Mouse (Mus musculus) inflammation-experienced regulatory T-cells, adult 6 months (primary cell): ENCODE data around the gene 1700007K13Rik. TPM values are rescaled to one million over a fixed set of nuclear protein-coding genes. Genes with fewer than 3 reads are reported as not detected.
"Not testable (repeated sequence)": the region's sequence is repeated elsewhere in the genome, so short reads cannot be mapped to it uniquely, and the experiment has no call there.

Source experiments
- ATAC-seq: one replicate; pipeline ENCODE4 v1.8.0; 2017
- polyA plus RNA-seq, 3 experiments: library from polyadenylated mRNA; unstranded; fragments of 100-300 nt; shearing (Covaris generic); gene quantifications; one replicate each; pipeline ENCODE4 v1.2.1; 2017

The 1700007K13Rik gene
- under 1 TPM in 1 of 3 experiments, not detected in 2; 0.52 TPM for polyA plus RNA-seq

- peak; percentile 89 for ATAC-seq
Observed at GRCm38 (mm10) chr2:28465836-28466518, at the start of gene 1700007K13Rik. TSS of gene 1700007K13Rik (minus strand) at chr2:28466332.

- ATAC-seq: peak; percentile 22
Observed at GRCm38 (mm10) chr2:28514489-28514888, 48.4 kb upstream of the 1700007K13Rik start.

GRCm38 (mm10) chr2:28513431-28514370, 47.6 kb upstream of the 1700007K13Rik start:
- ATAC-seq: no peak

- no peak for ATAC-seq
Observed at GRCm38 (mm10) chr2:28512798-28513401, 46.8 kb upstream of the 1700007K13Rik start, which contains the start of gene Ralgds. TSS of gene Ralgds (plus strand) at chr2:28513125.

GRCm38 (mm10) chr2:28511600-28511999, 45.5 kb upstream of the 1700007K13Rik start:
- ATAC-seq: not testable (repeated sequence)

GRCm38 (mm10) chr2:28506291-28506690, 40.2 kb upstream of the 1700007K13Rik start:
- no peak for ATAC-seq

- ATAC-seq: no peak
Observed at GRCm38 (mm10) chr2:28505795-28506194, 39.7 kb upstream of the 1700007K13Rik start, which contains the start of gene Gm10134. TSS of gene Gm10134 (plus strand) at chr2:28506095.

- no peak for ATAC-seq
Observed at GRCm38 (mm10) chr2:28504676-28505075, 38.5 kb upstream of the 1700007K13Rik start.

- ATAC-seq: no peak
Observed at GRCm38 (mm10) chr2:28502987-28503386, 36.9 kb upstream of the 1700007K13Rik start.

GRCm38 (mm10) chr2:28498431-28498830, 32.3 kb upstream of the 1700007K13Rik start:
- ATAC-seq: no peak

GRCm38 (mm10) chr2:28497561-28497960, 31.4 kb upstream of the 1700007K13Rik start:
- ATAC-seq: no peak

- no peak for ATAC-seq
Observed at GRCm38 (mm10) chr2:28496671-28497070, 30.5 kb upstream of the 1700007K13Rik start, which contains the start of gene Gbgt1. TSS of gene Gbgt1 (plus strand) at chr2:28496891.

- no peak for ATAC-seq
Observed at GRCm38 (mm10) chr2:28495801-28496595, 29.9 kb upstream of the 1700007K13Rik start.

GRCm38 (mm10) chr2:28495207-28495756, 29.1 kb upstream of the 1700007K13Rik start:
- no peak for ATAC-seq

- ATAC-seq: no peak
Observed at GRCm38 (mm10) chr2:28494521-28494920, 28.4 kb upstream of the 1700007K13Rik start.

- no peak for ATAC-seq
Observed at GRCm38 (mm10) chr2:28483861-28484260, 17.7 kb upstream of the 1700007K13Rik start.

GRCm38 (mm10) chr2:28479208-28480204, 13.4 kb upstream of the 1700007K13Rik start:
- no peak for ATAC-seq

- ATAC-seq: not testable (repeated sequence)
Observed at GRCm38 (mm10) chr2:28477993-28478392, 11.9 kb upstream of the 1700007K13Rik start.

- not testable (repeated sequence) for ATAC-seq
Observed at GRCm38 (mm10) chr2:28472011-28472410, 5.9 kb upstream of the 1700007K13Rik start.

- ATAC-seq: no peak
Observed at GRCm38 (mm10) chr2:28470591-28470990, 4.5 kb upstream of the 1700007K13Rik start.
